Mouse (Mus musculus) liver, adult (tissue): ENCODE measurements around the gene Spata20.

Source experiments
- GATA4 ChIP-seq: IDR thresholded peaks from 2 replicates; pipeline ENCODE4 v1.6.1; 2014; ENCODE audit warnings: mild to moderate bottlenecking, low read length; ENCODE audit not compliant: insufficient replicate concordance

The Spata20 gene

DNA sequence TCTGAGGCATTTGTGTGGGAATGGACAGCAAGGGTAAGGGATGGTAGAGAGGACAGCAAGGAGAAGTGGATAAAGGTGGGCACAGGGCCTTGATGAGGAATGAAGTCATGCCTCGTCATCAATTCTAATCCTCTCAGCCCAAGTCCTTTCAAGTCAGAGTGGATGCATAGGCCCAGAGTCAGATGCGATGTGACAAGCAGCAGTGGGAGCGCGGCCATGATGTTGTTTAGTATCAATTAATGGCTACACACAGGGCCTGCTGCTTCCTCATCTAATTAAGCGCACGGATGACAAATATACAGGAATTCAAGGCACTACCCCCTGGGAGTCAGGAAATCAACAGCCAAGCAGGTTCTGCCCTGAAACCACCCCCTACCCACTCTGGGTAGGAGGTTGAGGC is 45.6 kb downstream of the Spata20 start:
- TF ChIP-seq GATA4 = no peak

DNA sequence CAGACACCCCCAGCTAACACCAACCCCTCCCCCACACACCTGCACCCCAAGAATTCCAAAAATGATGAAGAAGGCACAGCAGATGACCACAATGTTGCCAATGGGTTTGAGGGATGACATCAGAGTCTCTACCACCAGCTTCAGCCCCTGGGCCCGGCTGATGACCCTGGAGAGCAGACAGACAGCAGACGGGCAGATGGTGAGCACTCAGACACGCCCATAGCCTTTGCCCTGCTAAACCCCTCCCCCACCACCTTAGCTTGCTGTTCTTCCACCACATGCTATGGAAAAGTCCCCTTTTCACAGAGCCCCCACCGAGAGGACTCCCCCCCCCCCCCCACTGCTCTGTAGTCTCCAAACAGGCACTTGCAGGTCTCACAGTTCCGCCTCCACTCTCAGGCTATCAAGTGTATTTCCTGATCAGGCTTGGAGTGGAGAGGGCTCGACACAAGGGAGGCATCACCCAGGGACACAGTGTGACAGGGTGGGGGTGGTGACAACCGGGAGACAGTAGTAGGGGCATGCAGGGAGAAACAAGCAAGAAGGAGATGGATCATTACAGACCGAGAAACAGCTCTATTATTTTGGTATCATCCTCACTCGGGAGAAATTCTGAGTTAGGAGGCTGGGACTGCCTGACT is 56.8 kb downstream of the Spata20 start:
- no peak for TF ChIP-seq GATA4
